Mouse (Mus musculus) ES-Bruce4 (cell line): Measurements from ENCODE around the gene Nme9.

Experiments used
- CTCF ChIP-seq: IDR thresholded peaks from one replicate; pipeline ENCODE4 v1.8.1; 2011; ENCODE audit warnings: low read depth, low read length
- EP300 ChIP-seq: IDR thresholded peaks from 2 replicates; pipeline ENCODE4 v1.6.1; 2011; ENCODE audit warnings: low read depth, low read length; ENCODE audit not compliant: insufficient read depth
- POLR2A ChIP-seq: IDR thresholded peaks from one replicate; pipeline ENCODE4 v1.8.1; 2011; ENCODE audit warnings: low read length; ENCODE audit not compliant: insufficient read depth

DNA sequence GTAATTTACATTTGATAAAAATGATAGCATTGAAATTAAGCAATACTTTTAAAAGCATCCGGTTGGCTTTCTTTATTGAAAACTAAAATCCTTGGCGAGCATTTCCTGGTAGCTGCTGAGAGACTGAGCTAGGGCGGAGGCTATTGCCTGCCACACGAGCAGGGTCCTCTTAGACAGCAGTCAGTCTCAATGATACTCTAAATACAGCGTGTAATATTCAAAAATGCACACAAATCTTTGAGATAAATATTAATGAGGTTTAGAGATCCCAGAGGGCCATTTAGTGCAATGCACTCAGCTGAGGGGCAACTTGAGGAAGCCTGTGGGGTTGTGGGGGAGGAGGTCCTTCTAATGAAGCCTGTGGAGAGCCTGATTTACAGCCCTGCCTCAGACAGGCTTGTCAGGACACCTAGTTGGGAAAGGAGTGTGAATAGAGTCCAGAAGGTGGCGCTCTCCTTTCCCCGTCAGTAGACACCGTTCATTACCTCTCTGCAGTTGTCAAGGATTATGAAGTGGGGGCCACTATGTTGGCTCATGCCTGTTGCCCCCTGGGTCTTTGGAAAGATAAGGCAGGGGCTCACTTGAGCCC is 6.6 kb upstream of the Nme9 start:
- TF ChIP-seq POLR2A = no peak
- peak; percentile 69 for TF ChIP-seq CTCF
- TF ChIP-seq EP300 = no peak
